Mouse (Mus musculus): ENCODE measurements around the gene Pum3. TPM values are rescaled to one million over a fixed set of nuclear protein-coding genes. Genes with fewer than 3 reads are reported as not detected.

The Pum3 gene
- 83.4 and 85.0 TPM in 2 replicates for polyA plus RNA-seq (2015; fragmentation: Nextera tagmentation; extraction: Ambion mirVana)

DNA sequence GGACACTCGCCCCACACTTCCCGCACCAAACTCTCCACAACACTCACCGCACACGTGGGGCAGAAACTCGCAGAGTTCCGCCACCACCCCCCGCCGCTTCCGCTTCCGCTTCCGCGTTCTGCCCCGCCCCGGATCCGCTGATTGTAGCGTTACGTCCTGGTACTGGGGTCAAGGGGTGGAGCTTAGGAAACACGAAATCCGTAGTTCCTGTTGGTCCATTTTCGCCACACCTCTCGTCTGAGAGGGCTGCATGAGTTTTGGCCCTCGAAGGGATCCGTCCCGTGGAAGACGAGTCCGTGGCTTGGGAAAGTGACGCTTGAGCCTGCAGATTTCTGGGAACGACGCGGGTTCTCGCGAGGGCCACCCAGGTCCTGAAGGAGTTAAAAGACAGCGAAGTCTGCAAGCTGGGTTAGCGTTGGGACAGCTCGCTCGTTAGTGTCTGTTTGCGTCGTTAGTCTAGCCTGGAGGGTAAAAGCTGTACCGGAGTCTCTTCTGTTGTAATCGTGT is at the start of gene Pum3:
TSS of gene Pum3 (minus strand) at position 81 of the 507 bp plus-strand sequence.
- DNase-seq (ENCODE audit: low spot score), result peak; percentile 97

- DNase-seq (ENCODE audit: low spot score), result no peak
Observed at GRCm38 (mm10) chr19:27466691-27467090, 37.1 kb upstream of the Pum3 start.

GRCm38 (mm10) chr19:27462656-27463055 is 33.0 kb upstream of the Pum3 start:
- no peak for DNase-seq (ENCODE audit: low spot score)

- DNase-seq (ENCODE audit: low spot score), result peak; percentile 44
Observed at GRCm38 (mm10) chr19:27450458-27450857, 20.8 kb upstream of the Pum3 start.

DNA sequence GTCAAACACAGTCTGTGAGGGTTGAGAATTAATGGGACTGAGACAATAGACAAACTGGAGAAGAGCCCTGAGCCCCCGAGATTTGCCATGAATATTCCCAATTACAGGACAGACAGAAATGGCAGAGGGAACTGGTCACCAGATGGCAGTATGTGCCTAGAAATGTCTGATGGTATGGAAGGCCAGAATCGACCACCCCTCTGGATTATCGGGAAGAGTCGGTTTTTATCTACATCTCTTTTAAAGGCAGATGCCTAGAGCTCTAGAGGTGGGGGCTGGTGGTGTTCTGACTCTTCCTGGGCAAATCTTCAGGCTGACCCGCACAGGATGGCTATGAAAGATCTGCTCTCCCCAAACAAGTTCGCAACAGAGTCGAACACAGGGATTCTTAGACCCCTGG is 17.9 kb upstream of the Pum3 start:
- DNase-seq (ENCODE audit: low spot score), result no peak

- DNase-seq (ENCODE audit: low spot score), result no peak
Observed at GRCm38 (mm10) chr19:27441106-27441505, 11.5 kb upstream of the Pum3 start.

DNA sequence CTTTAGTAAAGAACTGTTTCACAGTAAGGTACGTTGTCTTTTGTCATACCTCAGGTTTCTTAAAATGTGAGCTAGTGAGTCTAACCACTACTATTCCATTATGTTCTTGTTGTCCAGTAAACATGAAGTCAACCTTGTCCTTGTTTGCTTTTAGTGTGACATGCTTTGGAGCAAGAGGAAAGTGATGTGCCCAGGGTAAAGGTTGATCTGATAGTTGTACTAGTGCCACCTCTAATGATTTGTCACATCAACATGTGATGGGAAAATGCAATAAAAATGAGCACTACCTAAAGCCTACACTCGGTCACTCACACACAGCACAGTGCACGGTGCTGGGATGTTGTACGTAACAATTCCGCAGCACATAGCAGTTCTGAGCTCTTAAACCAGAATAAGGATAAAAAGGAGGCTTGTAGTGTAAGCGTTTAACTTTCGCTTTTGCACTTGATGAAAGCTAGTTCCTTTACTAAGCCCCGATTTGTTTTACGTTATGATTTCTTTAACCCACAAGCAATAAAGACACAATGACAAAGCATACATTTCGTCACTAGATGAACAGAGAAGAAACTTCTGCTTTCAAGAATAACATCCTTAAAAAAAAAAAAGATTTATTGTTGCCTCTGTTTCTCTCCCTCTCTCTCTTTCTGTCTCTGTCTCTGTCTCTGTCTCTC is 8.5 kb upstream of the Pum3 start:
- DNase-seq (ENCODE audit: low spot score), result no peak

GRCm38 (mm10) chr19:27430406-27430805 is 781 bp upstream of the Pum3 start:
- no peak for DNase-seq (ENCODE audit: low spot score)

DNA sequence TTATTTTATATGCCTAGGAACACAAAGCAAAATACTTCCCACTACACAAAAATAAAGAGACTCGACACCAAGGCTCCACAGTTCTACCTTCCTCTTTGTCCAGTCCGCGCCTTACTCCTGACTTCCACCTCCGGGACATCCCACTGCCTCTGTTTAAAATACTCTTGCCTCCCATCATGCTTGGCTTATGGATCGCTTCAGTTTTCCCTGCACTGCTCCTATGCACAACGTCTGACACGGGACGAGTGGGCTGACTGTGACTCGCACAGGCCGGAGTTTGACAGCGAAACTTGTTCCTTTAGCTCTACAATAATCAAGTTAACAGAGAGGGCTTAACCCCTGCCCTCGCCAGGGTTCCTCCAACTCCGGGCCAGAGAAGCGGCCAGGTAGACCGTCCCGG is 344 bp downstream of the Pum3 start:
- no peak for DNase-seq (ENCODE audit: low spot score)

- DNase-seq (ENCODE audit: low spot score), result no peak
Observed at GRCm38 (mm10) chr19:27427865-27428264, 1.8 kb downstream of the Pum3 start.

DNA sequence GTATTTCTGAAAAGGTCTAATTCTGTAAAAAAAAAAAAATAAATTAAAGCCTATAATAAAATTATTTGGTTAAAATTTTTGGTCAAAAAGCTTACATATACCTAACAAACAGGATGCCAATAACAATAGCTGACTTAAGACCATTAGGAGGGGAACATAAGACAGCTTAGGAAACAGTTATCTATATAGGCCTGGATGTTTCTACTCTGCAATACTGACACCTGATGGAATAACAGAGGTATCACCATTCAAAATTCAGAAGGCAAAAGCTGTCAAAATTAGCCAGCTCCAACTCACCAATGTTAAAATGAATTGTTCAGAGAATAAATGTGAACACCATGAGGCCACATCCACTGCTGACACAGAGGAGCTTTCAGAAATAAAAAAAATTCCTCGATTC is 3.2 kb downstream of the Pum3 start:
- peak; percentile 13 for DNase-seq (ENCODE audit: low spot score)

DNA sequence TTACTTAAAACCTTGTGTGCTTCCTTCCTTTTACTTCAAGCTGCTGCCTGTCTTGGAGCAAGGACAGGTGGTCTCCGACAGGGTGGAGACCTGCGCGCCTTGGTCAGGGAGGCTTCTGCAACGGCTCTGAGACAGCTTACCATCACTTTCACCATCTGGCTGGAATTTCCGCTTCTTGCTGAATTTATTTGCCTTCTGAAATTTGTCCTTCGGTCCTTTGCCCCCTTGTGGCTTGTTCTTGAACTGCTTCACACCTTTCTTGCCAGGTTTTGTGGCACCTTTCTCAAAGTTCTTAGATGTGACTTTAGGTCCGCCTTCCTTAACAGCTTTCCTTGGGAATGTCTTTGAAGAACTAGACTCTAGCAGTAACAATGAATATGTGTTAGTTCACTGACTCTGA is 4.0 kb downstream of the Pum3 start:
- peak; percentile 46 for DNase-seq (ENCODE audit: low spot score)

GRCm38 (mm10) chr19:27417375-27417774 is 12.2 kb downstream of the Pum3 start:
- no peak for DNase-seq (ENCODE audit: low spot score)

DNA sequence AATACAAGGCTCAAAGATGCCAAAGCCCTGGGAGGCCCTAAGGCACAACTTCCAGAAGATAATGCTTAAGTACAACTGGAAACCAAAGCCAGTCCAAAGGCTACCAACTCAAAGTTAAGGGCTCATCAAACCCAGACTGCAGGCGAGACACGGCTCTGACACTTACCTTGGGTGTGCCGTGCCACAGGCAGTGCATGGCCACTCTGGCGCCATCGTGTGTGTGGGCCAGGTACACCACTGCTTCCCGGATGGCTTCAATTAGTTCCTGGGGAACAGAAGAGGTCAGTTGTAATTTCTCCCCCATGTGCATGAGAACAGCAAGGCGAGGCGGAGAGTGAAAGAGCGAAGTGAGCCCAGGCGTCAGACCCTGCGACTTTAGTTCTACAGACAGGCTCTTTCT is 13.1 kb downstream of the Pum3 start:
- peak; percentile 13 for DNase-seq (ENCODE audit: low spot score)

GRCm38 (mm10) chr19:27411340-27411739 is 18.3 kb downstream of the Pum3 start:
- DNase-seq (ENCODE audit: low spot score), result no peak

DNA sequence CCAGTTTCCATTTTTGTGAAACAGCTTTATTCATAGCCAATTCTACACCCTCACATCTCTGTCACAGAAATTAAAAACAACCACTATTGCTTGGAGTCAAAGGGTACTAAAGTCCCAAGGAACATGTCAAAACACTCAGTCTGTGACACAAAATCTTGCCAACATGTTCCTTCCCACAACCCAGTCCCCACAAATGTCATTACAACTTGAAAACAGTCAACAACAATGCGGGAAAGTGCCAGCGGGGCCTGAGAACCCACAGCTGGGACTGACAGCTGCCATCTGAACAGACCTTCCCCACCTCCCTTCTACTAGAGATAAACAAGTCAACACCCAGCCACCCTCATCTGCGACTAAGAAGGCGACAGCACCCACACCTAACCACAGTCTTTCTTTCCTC is 18.9 kb downstream of the Pum3 start:
- DNase-seq (ENCODE audit: low spot score), result no peak

DNA sequence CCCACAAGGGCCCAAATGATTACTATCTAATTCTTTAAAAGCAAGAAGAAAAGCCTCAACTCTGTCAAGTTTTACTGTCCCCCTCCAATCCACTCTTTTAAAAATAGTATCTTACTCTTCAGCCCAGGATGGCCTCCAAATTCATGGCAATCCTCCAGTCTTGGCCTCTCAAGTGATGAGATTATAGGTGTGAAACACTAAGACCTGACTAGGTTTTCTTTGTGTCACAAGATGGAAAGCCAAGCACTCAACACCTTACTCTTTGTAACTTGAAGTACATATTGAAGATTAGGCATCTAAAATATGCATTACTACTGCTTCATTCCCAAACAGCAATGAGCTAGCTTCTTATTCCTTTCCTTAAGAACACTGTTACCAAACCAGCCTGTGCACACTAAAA is 19.8 kb downstream of the Pum3 start:
- DNase-seq (ENCODE audit: low spot score), result no peak

- DNase-seq (ENCODE audit: low spot score), result no peak
Observed at GRCm38 (mm10) chr19:27409196-27409595, 20.4 kb downstream of the Pum3 start.

GRCm38 (mm10) chr19:27397797-27398196 is 31.8 kb downstream of the Pum3 start:
- DNase-seq (ENCODE audit: low spot score), result no peak

- no peak for DNase-seq (ENCODE audit: low spot score)
Observed at GRCm38 (mm10) chr19:27397223-27397622, 32.4 kb downstream of the Pum3 start.

DNA sequence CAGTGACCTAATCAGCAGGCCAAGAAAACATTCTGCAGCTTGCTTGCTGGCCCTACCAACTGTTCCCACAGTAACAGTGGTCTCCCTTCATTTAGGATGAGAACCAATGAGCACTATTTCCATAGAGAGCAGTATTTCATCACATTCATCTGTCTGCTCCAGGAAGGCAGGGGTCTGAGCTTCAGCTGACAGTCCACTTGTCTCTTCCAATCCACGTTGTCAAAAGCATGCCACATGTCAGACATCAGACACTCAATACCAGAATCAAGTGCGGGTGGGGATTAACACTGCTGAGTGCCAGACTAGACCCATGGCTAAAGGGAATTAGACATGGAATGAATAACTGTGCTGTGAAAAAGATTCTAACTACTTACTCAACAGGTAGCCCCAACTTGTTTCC is 32.9 kb downstream of the Pum3 start:
- DNase-seq (ENCODE audit: low spot score), result no peak

DNA sequence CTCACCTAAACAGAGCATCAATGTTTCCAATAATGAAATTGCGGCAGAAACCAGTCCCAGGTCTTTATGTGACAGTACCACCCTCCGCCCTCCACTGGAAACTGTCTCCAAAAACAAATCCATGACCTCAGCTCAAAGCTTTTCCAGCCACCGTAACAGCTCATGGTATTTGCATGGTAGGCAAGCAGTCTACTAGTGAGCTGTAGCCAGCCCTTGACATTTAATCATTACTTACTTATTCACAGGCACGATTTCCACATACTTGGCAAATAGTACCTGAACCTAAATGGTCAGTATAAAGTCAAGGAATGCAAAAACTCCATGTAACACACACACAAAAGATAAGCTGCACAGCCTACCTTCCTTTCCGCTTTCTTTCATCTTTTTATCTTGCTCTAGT is 33.7 kb downstream of the Pum3 start:
- no peak for DNase-seq (ENCODE audit: low spot score)

DNA sequence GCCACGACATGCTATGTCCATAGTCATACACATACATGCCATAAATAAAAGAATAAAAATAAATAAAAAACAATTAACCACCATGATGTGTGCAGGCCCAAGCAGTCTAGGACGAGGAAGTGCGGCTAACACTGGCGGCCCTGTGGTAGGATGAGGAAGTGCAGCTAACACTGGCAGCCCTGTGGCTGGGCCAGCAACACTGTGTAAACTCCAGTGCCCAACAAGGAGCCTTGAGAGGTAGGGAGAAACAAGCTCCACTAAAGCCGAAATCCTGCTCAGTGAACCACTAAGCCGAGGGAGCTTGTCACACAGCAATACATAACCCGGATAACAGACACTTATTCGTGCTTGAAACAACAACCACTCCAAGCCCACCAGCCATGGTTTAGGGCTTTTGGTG is 34.1 kb downstream of the Pum3 start:
- no peak for DNase-seq (ENCODE audit: low spot score)

All from thymus, postnatal 0 days (tissue).